In the genomic region with DNA sequence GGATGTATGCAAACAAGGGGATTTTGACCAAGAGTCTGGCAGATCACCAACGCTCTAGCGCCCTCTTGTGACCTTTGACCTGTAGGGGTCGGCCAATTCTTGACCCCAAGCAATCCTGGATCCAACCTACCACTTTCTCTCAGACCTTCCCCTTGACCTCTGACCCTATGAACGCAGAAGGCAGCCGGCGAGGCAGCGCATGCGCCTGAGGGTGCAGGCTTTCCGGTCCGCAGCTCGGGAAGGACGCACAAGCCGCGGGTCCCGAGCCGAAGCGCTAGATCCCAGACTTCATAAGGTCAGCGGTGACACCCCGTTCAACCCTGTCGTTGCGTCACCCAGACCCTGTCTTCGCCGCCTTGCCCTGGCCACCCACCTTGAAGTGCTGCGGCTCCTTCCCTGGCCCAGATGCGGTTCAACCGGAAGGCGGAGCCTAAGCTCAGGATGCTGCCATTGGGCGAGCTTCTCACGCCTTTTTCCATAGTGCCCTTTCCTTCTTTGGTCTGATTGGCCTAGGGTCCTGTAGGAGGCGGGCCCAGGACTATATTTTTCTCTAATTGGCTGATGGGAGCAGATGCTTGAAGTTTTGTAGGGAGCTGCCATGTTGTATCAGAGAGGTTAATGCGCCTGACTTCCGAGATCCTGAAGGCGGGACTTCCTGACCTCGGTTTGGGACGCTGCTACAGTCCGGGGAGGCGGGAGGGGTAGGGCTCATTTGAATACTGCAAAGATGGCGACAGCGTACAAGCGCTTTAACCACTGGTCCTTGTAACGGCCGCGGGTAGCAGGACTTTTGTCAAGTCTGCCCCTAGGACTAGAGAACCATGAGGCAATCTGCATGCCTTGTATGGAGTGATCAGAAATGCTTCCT, we compare ENCODE assay signal across 8 mouse cellular contexts. TPM values are rescaled to one million over a fixed set of nuclear protein-coding genes. Genes with fewer than 3 reads are reported as not detected.
DNase-seq lines count a peak whose midpoint lies in the region; ATAC-seq lines count a peak whose summit lies in the region.

TSS of gene Ndufs8 (minus strand) at position 438 of the 868 bp plus-strand sequence.

- peak within 1 kb of the TSS; percentile 74 for H3K4me3 ChIP-seq in hindbrain, embryonic 12.5 days

- H3K9ac ChIP-seq in hindbrain, embryonic 12.5 days, result peak within 1 kb of the TSS; percentile 68

- no peaks in the 10 kb centered on the region for H3K27me3 ChIP-seq in hindbrain, embryonic 12.5 days

- peak within 1 kb of the TSS; percentile 82 for H3K27ac ChIP-seq in hindbrain, embryonic 12.5 days

- under 1% methylated on average over 43 of the region's 43 CpGs for WGBS in hindbrain, embryonic 12.5 days

- DNase-seq in NIH3T3 (ENCODE audit: low read depth), result peak; percentile 97
- peak; percentile 89 to 93 for DNase-seq in cerebellum, postnatal 10 days
- DNase-seq in frontal cortex, postnatal 10 days (ENCODE audit: low spot score in 2 of 2), result peak; percentile 93 to 96
- DNase-seq in layer of hippocampus, postnatal 14 days (ENCODE audit: low spot score in 2 of 2), result peak; percentile 92 to 98
- peak; percentile 88 for DNase-seq in lung, postnatal 14 days
- peak; percentile 96 for DNase-seq in retina, adult 2 months (ENCODE audit: low read depth, low spot score)
- DNase-seq in thymus, postnatal 36 days, result peak; percentile 89 to 92

- H3K36me3 ChIP-seq in hindbrain, embryonic 12.5 days, result peaks cover 37% of the 10 kb centered on the region

- ATAC-seq in hindbrain, embryonic 12.5 days (ENCODE audit: low FRiP score), result peak; percentile 99

- H3K4me2 ChIP-seq in hindbrain, embryonic 12.5 days (replicated peaks), result peak within 1 kb of the TSS; percentile 65

- H3K4me1 ChIP-seq in hindbrain, embryonic 12.5 days, result peaks cover 20% of the 10 kb centered on the region

- H3K9me3 ChIP-seq in hindbrain, embryonic 12.5 days (replicated peaks), result no peaks in the 10 kb centered on the region

RNA-seq across cellular contexts. Expression of gene Ndufs8, which starts in this region (rescaled TPM):
- 180 and 207 TPM in 2 replicates for polyA plus RNA-seq in hindbrain, embryonic 12.5 days (2016; fragmentation: Nextera tagmentation; extraction: Ambion mirVana)
- 100 to 1,000 TPM; 130 TPM for total RNA-seq in layer of hippocampus, postnatal 14 days (2021)

Comparison
In these comparisons a context has a peak if more than half of its experiments do, and no peak if none do; other contexts are left out.
1. Peak in every context shown above with its lines: DNase-seq, ATAC-seq, H3K4me3 ChIP-seq and H3K27ac ChIP-seq.